In genomic region chr9:15766379-15766778, GRCm38 (mm10) we compare ENCODE assay signal across 36 mouse cellular contexts. TPM values are rescaled to one million over a fixed set of nuclear protein-coding genes. Genes with fewer than 3 reads are reported as not detected.
DNase-seq lines count a peak whose midpoint lies in the region; ATAC-seq and TF ChIP-seq lines count a peak whose summit lies in the region.
"Had no signal": no experiment of that assay in that cellular context is flagged by ENCODE, and none has a peak within 500 bp of the region (broad histone marks: within the 10 kb centered on the region; RNA-seq: fewer than 3 reads in every experiment).

No protein-coding gene starts in this region.

- no peaks in the 10 kb centered on the region for H3K4me1 ChIP-seq in lung, embryonic 14.5 days (ENCODE audit: insufficient read depth)
- 0 out of 2 replicates have a peak, but pooled peaks cover 4% of the 10 kb centered on the region for H3K4me1 ChIP-seq in hindbrain, embryonic 14.5 days (replicated peaks; ENCODE audit: control insufficient read depth, insufficient read depth, low read length)
- H3K4me1 ChIP-seq in limb, embryonic 10.5 days: peaks cover 18% of the 10 kb centered on the region
- H3K4me1 ChIP-seq: embryonic facial prominence, embryonic 15.5 days; forebrain, embryonic 12.5 days; kidney, embryonic 15.5 days had no signal

- 46% methylated on average over 5 of the region's 5 CpGs for WGBS in lung, embryonic 14.5 days
- 37% methylated on average over 5 of the region's 5 CpGs for WGBS in hindbrain, embryonic 14.5 days
- WGBS in limb, embryonic 10.5 days: 78% methylated on average over 5 of the region's 5 CpGs

- no peak for TF ChIP-seq CTCF in lung, embryonic 14.5 days (IDR thresholded peaks at IDR 0.05; ENCODE audit: low read depth)

- H3K9me3 ChIP-seq in lung, embryonic 14.5 days (ENCODE audit: low read depth, low read length): no peaks in the 10 kb centered on the region
- no peaks in the 10 kb centered on the region for H3K9me3 ChIP-seq in hindbrain, embryonic 14.5 days (ENCODE audit: control insufficient read depth, low read length)
- H3K9me3 ChIP-seq in limb, embryonic 10.5 days (replicated peaks): no peaks in the 10 kb centered on the region
- H3K9me3 ChIP-seq: embryonic facial prominence, embryonic 10.5 days; embryonic facial prominence, embryonic 15.5 days; forebrain, embryonic 12.5 days; kidney, embryonic 15.5 days had no signal

- DNase-seq in frontal cortex, postnatal 25 days (ENCODE audit: low spot score in 2 of 2): no peak
- peak; percentile 33 for DNase-seq in lung, embryonic 14.5 days
- no peak for DNase-seq in lung, postnatal 4 days
- DNase-seq in hindbrain, embryonic 14.5 days (ENCODE audit: low spot score): no peak
- DNase-seq in layer of hippocampus, adult 8-10 months (ENCODE audit: low spot score in 2 of 2): no peak
- no peak for DNase-seq in limb, embryonic 10.5 days (ENCODE audit: low spot score)
- DNase-seq: adrenal gland, postnatal 10 days; cerebellum, adult 11-12 months; cerebellum, postnatal 10 days; gastrocnemius, adult 2 months; gastrocnemius, postnatal 36 days; heart, adult 18-20 months; heart, postnatal 36 days; kidney, adult 18-20 months; kidney, postnatal 36 days; layer of hippocampus, postnatal 36 days; liver; lung, adult 2 months; lung, postnatal 14 days; right cerebral cortex, adult 18-20 months; spleen, adult 18-20 months; thymus, adult 2 months; thymus, postnatal 36 days had no signal

- no peaks in the 10 kb centered on the region for H3K36me3 ChIP-seq in lung, embryonic 14.5 days (ENCODE audit: insufficient read depth)
- H3K36me3 ChIP-seq in hindbrain, embryonic 14.5 days (replicated peaks; ENCODE audit: control insufficient read depth, insufficient read depth): no peaks in the 10 kb centered on the region
- H3K36me3 ChIP-seq in limb, embryonic 10.5 days: no peaks in the 10 kb centered on the region
- H3K36me3 ChIP-seq: embryonic facial prominence, embryonic 10.5 days; embryonic facial prominence, embryonic 15.5 days; forebrain, embryonic 12.5 days; kidney, embryonic 15.5 days had no signal

- H3K27ac ChIP-seq in lung, embryonic 14.5 days (ENCODE audit: low read depth): no peak overlapping the region
- 0 out of 2 replicates have a peak overlapping the region, but pooled peaks have one; percentile 4 for H3K27ac ChIP-seq in hindbrain, embryonic 14.5 days
- no peak overlapping the region for H3K27ac ChIP-seq in limb, embryonic 10.5 days
- H3K27ac ChIP-seq: embryonic facial prominence, embryonic 10.5 days; embryonic facial prominence, embryonic 15.5 days; forebrain, embryonic 12.5 days; gastrocnemius, adult 2 months; kidney, embryonic 15.5 days; layer of hippocampus, adult 2 months; liver, embryonic 14.5 days; stomach, postnatal 0 days had no signal

- no peaks in the 10 kb centered on the region for H3K27me3 ChIP-seq in lung, embryonic 14.5 days (ENCODE audit: insufficient read depth, low read length)
- no peaks in the 10 kb centered on the region for H3K27me3 ChIP-seq in hindbrain, embryonic 14.5 days (ENCODE audit: control insufficient read depth, insufficient read depth, low read length)
- no peaks in the 10 kb centered on the region for H3K27me3 ChIP-seq in limb, embryonic 10.5 days (ENCODE audit: low read depth, poor library complexity, severe bottlenecking)
- H3K27me3 ChIP-seq: embryonic facial prominence, embryonic 15.5 days; kidney, embryonic 15.5 days; Patski had no signal

- H3K4me2 ChIP-seq in lung, embryonic 14.5 days: no peak overlapping the region
- H3K4me2 ChIP-seq in hindbrain, embryonic 14.5 days (replicated peaks): no peak overlapping the region
- H3K4me2 ChIP-seq: embryonic facial prominence, embryonic 15.5 days; forebrain, embryonic 12.5 days; heart, embryonic 11.5 days; kidney, embryonic 15.5 days; midbrain, embryonic 11.5 days had no signal

- no peak overlapping the region for H3K9ac ChIP-seq in lung, embryonic 14.5 days
- no peak overlapping the region for H3K9ac ChIP-seq in hindbrain, embryonic 14.5 days
- H3K9ac ChIP-seq: embryonic facial prominence, embryonic 15.5 days; forebrain, embryonic 12.5 days; kidney, embryonic 15.5 days; liver, embryonic 14.5 days had no signal

- no peak overlapping the region for H3K4me3 ChIP-seq in lung, embryonic 14.5 days (ENCODE audit: low read depth, low read length)
- H3K4me3 ChIP-seq in hindbrain, embryonic 14.5 days (replicated peaks; ENCODE audit: low read length): no peak overlapping the region
- no peak overlapping the region for H3K4me3 ChIP-seq in limb, embryonic 10.5 days
- H3K4me3 ChIP-seq: embryonic facial prominence, embryonic 10.5 days; embryonic facial prominence, embryonic 15.5 days; forebrain, embryonic 12.5 days; gastrocnemius, adult 2 months; kidney, embryonic 15.5 days; layer of hippocampus, adult 2 months had no signal

- ATAC-seq in frontal cortex, adult (ENCODE audit: low TSS enrichment): peak; percentile 64
- ATAC-seq in lung, embryonic 14.5 days (ENCODE audit: insufficient read depth): no peak; the same call in 1 of the 2 replicates
- ATAC-seq in hindbrain, embryonic 14.5 days (ENCODE audit: low FRiP score): no peak
- ATAC-seq: midbrain, embryonic 16.5 days; Patski had no signal

RNA-seq across cellular contexts. Expression of gene Slc36a4, which starts 56.8 kb away (rescaled TPM):
- polyA plus RNA-seq in lung, embryonic 14.5 days (2014; fragmentation: Nextera tagmentation; extraction: Ambion mirVana): 18.4 and 20.2 TPM in 2 replicates
- polyA plus RNA-seq in hindbrain, embryonic 14.5 days (2014; fragmentation: Nextera tagmentation; extraction: Ambion mirVana): 41.1 and 48.1 TPM in 2 replicates
- total RNA-seq in layer of hippocampus, adult 8-10 months (2022): 10 to 100 TPM; 40.4 to 48.4 (median 43.7) TPM
- polyA plus RNA-seq in limb, embryonic 10.5 days (2016; fragmentation: Nextera tagmentation; extraction: Ambion mirVana): 12.1 and 17.8 TPM in 2 replicates
- total RNA-seq: MEL had no signal
